Mouse (Mus musculus) midbrain, embryonic 11.5 days (tissue): Measurements from ENCODE around the gene Galnt15. TPM values are rescaled to one million over a fixed set of nuclear protein-coding genes. Genes with fewer than 3 reads are reported as not detected.

Source experiments
- ATAC-seq: fragments of 200-750 bp; cut with Nextera tagmentation; 2 replicates; pipeline ENCODE4 v1.8.0; 2017; ENCODE audit warnings: moderate TSS enrichment, moderate library complexity; ENCODE audit not compliant: low FRiP score
- DNase-seq: peaks from one replicate; pipeline ENCODE4 v3.0.0; 2015; ENCODE audit warnings: low spot score; ENCODE audit errors: missing footprints
- H3K27ac ChIP-seq: fragments of 300-500 bp; sonication (generic); 2 replicates; pipeline ENCODE4 v1.5.1; 2014; ENCODE audit warnings: low read depth, low read length
- H3K27me3 ChIP-seq: fragments of 300-500 bp; sonication (generic); 2 replicates; pipeline ENCODE4 v1.6.1; 2014; ENCODE audit warnings: mild to moderate bottlenecking, low read length, moderate library complexity, mixed read lengths; ENCODE audit not compliant: control insufficient read depth, insufficient read depth
- H3K36me3 ChIP-seq: fragments of 300-500 bp; sonication (generic); 2 replicates; pipeline ENCODE4 v1.6.1; 2014; ENCODE audit warnings: mild to moderate bottlenecking, low read length, moderate library complexity, mixed read lengths; ENCODE audit not compliant: control insufficient read depth, insufficient read depth
- H3K4me1 ChIP-seq: fragments of 300-500 bp; sonication (generic); 2 replicates; pipeline ENCODE4 v1.6.1; 2014; ENCODE audit warnings: low read length; ENCODE audit not compliant: control insufficient read depth, insufficient read depth
- H3K4me2 ChIP-seq: fragments of 300-500 bp; sonication (generic); 2 replicates; pipeline ENCODE4 v1.6.1; 2014; ENCODE audit warnings: mild to moderate bottlenecking, moderate library complexity
- H3K4me3 ChIP-seq: fragments of 300-500 bp; sonication (generic); 2 replicates; pipeline ENCODE4 v1.5.1; 2014; ENCODE audit warnings: low read depth, low read length
- H3K9ac ChIP-seq: fragments of 300-500 bp; sonication (generic); 2 replicates; pipeline ENCODE4 v1.6.1; 2014; ENCODE audit warnings: low read length
- H3K9me3 ChIP-seq: fragments of 300-500 bp; sonication (generic); 2 replicates; pipeline ENCODE4 v1.6.1; 2016; ENCODE audit warnings: low read length; ENCODE audit not compliant: control insufficient read depth
- WGBS: fragments of 180-500 bp; shearing (Covaris S2); extraction: QIAGEN DNeasy Blood & Tissue Kit; methylation state at CpG from one replicate; pipeline ENCODE4 v1.1.7; 2014; 5-methylcytosine and 5-hydroxymethylcytosine counted together
- polyA plus RNA-seq: library from polyadenylated mRNA; unstranded; fragments of >200 nt; fragmentation: Nextera tagmentation; extraction: Ambion mirVana; gene quantifications from 2 replicates; pipeline ENCODE4 v1.2.1, GENCODE M21; 2014

Gene Galnt15
- polyA plus RNA-seq, 1 experiment from 2014 or later = 0.08 TPM

DNA sequence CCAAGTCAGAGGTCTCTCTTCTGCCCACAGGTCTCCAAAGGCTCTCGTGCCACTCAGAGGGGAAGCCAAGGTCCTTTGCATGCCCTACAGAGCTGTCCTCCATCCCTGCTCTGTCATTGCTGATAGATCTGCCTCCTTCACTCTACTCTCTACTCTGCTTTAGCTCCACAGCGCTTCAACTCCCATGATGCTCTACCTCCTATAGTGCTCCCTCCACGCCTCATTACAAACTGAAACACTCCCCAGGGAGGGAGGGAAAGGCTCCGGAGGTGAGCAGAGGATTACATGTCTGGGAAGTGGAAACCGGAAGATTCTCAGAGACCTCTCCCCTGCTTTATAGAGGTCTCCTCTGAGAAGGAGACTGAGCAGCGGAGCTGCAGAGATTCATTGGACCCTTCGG, 1.6 kb upstream of the Galnt15 start:
- no peak for DNase-seq
- H3K9me3 ChIP-seq = no peaks in the 10 kb centered on the region
- H3K36me3 ChIP-seq = no peaks in the 10 kb centered on the region
- no peak overlapping the region for H3K9ac ChIP-seq
- H3K4me1 ChIP-seq = peaks cover 2% of the 10 kb centered on the region; the same call in 1 of the 2 replicates
- WGBS = 56% methylated on average over 7 of the region's 7 CpGs
- no peaks in the 10 kb centered on the region for H3K27me3 ChIP-seq
- H3K27ac ChIP-seq = no peak overlapping the region
- no peak overlapping the region for H3K4me3 ChIP-seq
- H3K4me2 ChIP-seq = no peak overlapping the region
- ATAC-seq = no peak

DNA sequence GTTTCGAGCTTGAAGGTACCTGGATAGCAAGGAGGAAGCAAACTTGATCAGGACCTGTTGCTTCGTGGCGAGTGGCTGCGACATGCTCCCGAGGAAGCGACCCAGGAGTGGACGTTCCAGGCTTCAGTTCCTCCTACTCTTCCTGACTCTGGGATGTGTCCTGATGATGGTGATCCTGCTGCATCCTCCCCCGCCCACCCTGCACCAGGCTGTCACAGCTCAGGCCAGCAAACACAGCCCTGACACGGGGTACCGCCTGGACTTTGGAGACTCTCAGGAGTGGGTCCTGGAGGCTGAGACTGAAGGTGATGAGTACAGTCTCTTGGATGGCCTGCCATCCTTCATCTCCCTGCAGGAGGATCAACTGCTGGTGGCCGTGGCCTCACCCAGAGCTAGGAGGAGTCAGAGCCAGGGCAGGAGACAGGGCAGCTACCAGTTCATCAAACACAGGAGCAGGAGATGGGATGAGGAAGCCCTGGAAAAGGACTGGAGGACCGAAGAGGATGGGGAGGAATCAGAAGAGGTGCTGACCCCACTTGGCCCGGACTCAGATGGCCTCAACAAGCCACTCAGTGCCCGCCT, 713 bp downstream of the Galnt15 start:
- WGBS = 77% methylated on average over 14 of the region's 14 CpGs
- ATAC-seq = no peak
- Histone ChIP-seq H3K36me3 (no peaks in the 10 kb centered on the region), H3K4me3 (no peak overlapping the region), H3K27ac (no peak overlapping the region), H3K9ac (no peak overlapping the region), H3K4me2 (no peak overlapping the region), H3K9me3 (no peaks in the 10 kb centered on the region), H3K4me1 (peaks cover 2% of the 10 kb centered on the region; the same call in 1 of the 2 replicates), H3K27me3 (no peaks in the 10 kb centered on the region)
- DNase-seq = no peak

DNA sequence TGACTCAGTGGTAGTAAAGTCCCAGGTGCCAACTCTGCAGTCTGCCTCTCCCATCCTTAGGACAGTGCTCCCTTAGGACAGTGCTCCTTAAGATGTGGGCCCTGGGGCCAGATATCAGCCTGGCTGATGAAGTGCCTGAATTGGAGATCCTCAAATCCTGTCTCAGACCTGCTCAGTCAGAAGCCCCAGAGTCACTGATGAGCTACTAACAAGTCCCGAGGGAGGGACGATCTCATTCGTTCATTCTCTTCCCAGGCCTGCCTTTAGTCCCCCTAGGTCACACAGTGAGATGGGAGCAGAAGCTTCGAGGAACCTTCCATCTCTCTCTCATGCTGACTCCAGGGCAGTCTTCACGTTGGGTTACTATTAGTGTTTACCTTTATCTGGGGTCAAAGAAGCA, 1.3 kb downstream of the Galnt15 start:
- Histone ChIP-seq H3K9ac (no peak overlapping the region), H3K9me3 (no peaks in the 10 kb centered on the region), H3K4me2 (no peak overlapping the region), H3K27ac (no peak overlapping the region), H3K4me3 (no peak overlapping the region), H3K27me3 (no peaks in the 10 kb centered on the region), H3K4me1 (peaks cover 2% of the 10 kb centered on the region; the same call in 1 of the 2 replicates), H3K36me3 (no peaks in the 10 kb centered on the region)
- no peak for DNase-seq
- 70% methylated on average over 5 of the region's 5 CpGs for WGBS
- no peak for ATAC-seq

DNA sequence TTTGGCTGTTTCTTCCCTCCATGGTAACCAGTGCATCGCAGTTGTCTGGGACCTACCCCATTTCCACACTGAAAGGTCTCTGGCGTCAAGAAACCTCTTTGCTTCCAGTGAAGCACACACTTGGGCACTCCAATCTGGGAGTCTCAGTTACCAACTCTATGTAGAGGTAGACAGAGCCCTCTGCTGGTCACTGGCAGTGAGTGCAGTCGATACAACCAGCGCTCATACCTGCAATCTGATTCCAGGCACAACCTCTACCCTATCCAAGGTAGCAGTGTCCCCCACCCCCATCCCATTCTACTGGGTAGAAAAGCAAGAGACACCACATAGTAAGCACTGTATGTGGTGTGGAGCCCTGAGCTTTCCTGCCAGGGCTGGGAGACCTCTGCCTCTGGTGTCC, 3.7 kb downstream of the Galnt15 start:
- DNase-seq (peak; percentile 95), ATAC-seq (peak; percentile 27; the same call in 1 of the 2 replicates)
- no peak overlapping the region for H3K27ac ChIP-seq
- H3K4me2 ChIP-seq = no peak overlapping the region
- no peaks in the 10 kb centered on the region for H3K36me3 ChIP-seq
- no peaks in the 10 kb centered on the region for H3K27me3 ChIP-seq
- WGBS = 4% methylated on average over 4 of the region's 4 CpGs
- H3K4me3 ChIP-seq = no peak overlapping the region
- no peaks in the 10 kb centered on the region for H3K9me3 ChIP-seq
- H3K4me1 ChIP-seq = peaks cover 2% of the 10 kb centered on the region; the same call in 1 of the 2 replicates
- no peak overlapping the region for H3K9ac ChIP-seq

DNA sequence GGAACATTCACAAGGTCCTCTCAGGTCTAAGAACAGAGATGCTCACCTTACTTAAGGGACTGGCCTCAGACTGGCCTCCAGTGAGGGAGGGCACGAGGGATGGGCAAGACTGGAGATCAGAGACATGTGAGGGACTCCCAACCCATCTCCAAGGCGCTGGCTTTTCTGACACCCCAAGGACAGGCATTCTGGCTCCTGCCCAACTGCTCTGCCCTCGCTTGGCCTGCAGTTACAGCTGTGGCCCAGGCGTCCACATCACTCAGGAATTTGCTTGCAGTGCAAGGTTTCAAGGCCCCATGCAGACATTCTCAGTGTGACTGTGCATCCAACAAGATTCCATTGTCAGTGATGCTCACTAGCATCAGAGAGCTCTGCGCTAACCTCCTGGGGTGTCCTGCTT, 7.7 kb downstream of the Galnt15 start:
- Histone ChIP-seq H3K27ac (no peak overlapping the region), H3K9ac (no peak overlapping the region), H3K4me3 (no peak overlapping the region), H3K36me3 (no peaks in the 10 kb centered on the region), H3K4me2 (no peak overlapping the region), H3K27me3 (no peaks in the 10 kb centered on the region), H3K4me1 (no peaks in the 10 kb centered on the region), H3K9me3 (no peaks in the 10 kb centered on the region)
- DNase-seq = no peak
- 80% methylated on average over 5 of the region's 5 CpGs for whole genome bisulfite sequencing
- no peak for ATAC-seq

DNA sequence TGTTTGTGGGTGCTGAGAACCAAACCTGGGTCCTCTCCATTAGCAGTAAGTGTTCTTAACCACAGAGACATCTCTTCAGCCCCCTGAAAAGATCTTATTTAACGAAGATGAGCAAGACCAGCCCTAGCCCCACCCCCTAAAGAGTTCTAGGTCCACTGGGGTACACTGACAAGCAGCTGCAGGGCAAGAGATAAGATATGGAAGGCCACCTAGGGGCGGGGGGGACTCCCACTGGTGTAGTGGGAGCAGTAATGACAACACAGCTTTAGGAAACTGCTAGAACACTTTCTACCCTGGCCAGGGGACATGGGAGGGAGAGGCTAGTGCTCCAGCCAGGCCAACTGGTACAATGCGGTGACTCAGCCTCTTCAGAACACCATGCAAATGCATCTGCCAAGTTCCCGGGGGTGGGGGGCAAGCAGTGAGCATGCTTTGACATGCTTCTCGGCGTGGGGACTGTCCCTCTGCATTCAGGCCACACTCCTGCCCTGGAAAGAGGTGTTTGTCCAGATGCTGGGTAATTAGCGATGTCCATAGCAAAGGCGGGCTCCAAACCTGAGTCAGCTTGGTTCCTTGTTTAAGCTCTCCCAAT, 9.0 kb downstream of the Galnt15 start:
- no peak for ATAC-seq
- H3K4me3 ChIP-seq = no peak overlapping the region
- DNase-seq = no peak
- H3K27me3 ChIP-seq = no peaks in the 10 kb centered on the region
- H3K4me2 ChIP-seq = no peak overlapping the region
- no peaks in the 10 kb centered on the region for H3K4me1 ChIP-seq
- no peaks in the 10 kb centered on the region for H3K36me3 ChIP-seq
- H3K27ac ChIP-seq = no peak overlapping the region
- 82% methylated on average over 8 of the region's 8 CpGs for WGBS
- no peaks in the 10 kb centered on the region for H3K9me3 ChIP-seq
- H3K9ac ChIP-seq = no peak overlapping the region

DNA sequence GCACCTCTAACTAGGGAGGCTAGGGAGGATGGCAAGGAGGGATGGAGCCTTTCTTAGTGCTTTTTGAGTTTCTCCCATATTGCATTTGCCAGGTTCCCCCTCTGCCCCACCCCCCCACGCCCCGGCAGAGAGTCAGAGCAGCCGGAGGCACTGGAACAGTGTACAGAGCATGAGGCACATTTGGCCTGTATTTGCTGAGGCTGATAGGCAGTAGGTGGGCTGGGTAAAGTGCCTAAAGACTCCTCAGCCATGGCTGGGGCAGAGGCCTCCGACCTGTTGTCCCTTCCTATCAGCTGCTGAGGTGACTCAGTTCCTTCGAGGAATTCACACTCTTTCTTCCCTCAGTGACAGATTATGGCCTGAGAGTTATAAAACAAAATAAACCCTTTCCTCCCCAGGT, 13.3 kb downstream of the Galnt15 start:
- Histone ChIP-seq H3K36me3 (no peaks in the 10 kb centered on the region), H3K4me1 (no peaks in the 10 kb centered on the region), H3K4me2 (no peak overlapping the region), H3K9me3 (no peaks in the 10 kb centered on the region), H3K9ac (no peak overlapping the region), H3K27ac (no peak overlapping the region), H3K4me3 (no peak overlapping the region), H3K27me3 (no peaks in the 10 kb centered on the region)
- no peak for ATAC-seq
- 74% methylated on average over 5 of the region's 5 CpGs for WGBS
- DNase-seq = no peak

DNA sequence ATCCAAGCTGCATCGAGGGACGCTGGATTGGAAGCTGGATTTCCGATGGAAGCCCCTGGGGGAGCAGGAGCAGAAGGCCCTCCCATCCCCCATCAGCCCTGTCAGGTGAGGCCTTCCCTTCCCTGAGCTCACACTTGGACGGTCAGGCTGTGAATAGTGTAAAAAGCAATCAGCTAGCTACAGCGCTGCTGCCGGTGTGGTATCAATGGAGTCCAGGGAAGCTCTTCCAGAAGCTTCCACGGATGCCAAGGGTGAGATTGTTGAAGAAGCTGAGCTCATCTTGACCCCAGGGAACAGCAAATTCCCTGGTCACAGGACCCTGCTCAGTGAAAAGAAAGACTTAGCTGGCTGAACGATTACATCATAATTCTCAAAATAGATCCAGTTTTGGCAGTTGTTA, 17.6 kb downstream of the Galnt15 start:
- 84% methylated on average over 8 of the region's 8 CpGs for WGBS
- Histone ChIP-seq H3K27ac (no peak overlapping the region), H3K9me3 (no peaks in the 10 kb centered on the region), H3K9ac (no peak overlapping the region), H3K27me3 (no peaks in the 10 kb centered on the region), H3K4me2 (no peak overlapping the region), H3K36me3 (no peaks in the 10 kb centered on the region), H3K4me1 (no peaks in the 10 kb centered on the region), H3K4me3 (no peak overlapping the region)
- DNase-seq (no peak), ATAC-seq (no peak)

DNA sequence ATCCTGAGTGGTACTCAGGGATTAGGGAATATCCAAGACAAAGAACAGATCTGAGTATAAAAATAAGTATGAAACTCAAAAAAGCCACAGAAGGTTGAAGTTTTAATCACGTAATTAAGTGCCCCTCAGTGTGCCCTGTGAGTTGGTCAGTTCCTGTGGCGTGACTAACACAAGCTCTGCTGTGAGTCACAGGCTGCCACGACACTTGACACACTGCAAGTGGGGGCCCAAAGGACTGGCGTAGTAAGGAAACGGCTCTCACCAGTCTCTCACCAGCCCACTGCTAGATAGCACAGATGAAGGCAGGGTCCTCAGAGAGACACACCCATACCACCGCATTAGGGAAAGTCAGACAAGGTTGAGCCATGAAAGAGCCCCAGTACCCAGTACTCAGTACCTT, 21.4 kb downstream of the Galnt15 start:
- no peaks in the 10 kb centered on the region for H3K4me1 ChIP-seq
- ATAC-seq (no peak), DNase-seq (no peak)
- no peaks in the 10 kb centered on the region for H3K27me3 ChIP-seq
- no peak overlapping the region for H3K4me3 ChIP-seq
- H3K4me2 ChIP-seq = no peak overlapping the region
- H3K9ac ChIP-seq = no peak overlapping the region
- no peak overlapping the region for H3K27ac ChIP-seq
- no peaks in the 10 kb centered on the region for H3K9me3 ChIP-seq
- H3K36me3 ChIP-seq = no peaks in the 10 kb centered on the region
- WGBS = 87% methylated on average over 6 of the region's 6 CpGs
